Comparison of ENCODE assay signal across 8 mouse cellular contexts in genomic region chr2:153425998-153426670, GRCm38 (mm10).
DNase-seq lines count a peak whose midpoint lies in the region; ATAC-seq lines count a peak whose summit lies in the region.

No protein-coding gene starts in this region.

- H3K9ac ChIP-seq in heart, embryonic 12.5 days, result peak overlapping the region; percentile 40
- no peak overlapping the region for H3K9ac ChIP-seq in intestine, embryonic 14.5 days (ENCODE audit: low read length)
- peak overlapping the region; percentile 20; the same call in 1 of the 2 replicates for H3K9ac ChIP-seq in midbrain, embryonic 15.5 days

- no peak for ATAC-seq in heart, embryonic 12.5 days (ENCODE audit: insufficient number of reproducible peaks, low FRiP score)
- 0 out of 2 replicates have a peak, but pooled peaks have one; percentile 0 for ATAC-seq in intestine, embryonic 14.5 days (replicated peaks; ENCODE audit: low FRiP score, low TSS enrichment, low read depth)
- ATAC-seq in midbrain, embryonic 15.5 days (replicated peaks), result peak; percentile 74

- no peak for DNase-seq in heart, postnatal 14 days
- DNase-seq in embryo, embryonic 10.5 days (ENCODE audit: low spot score), result peak; percentile 40
- no peak for DNase-seq in intestine, embryonic 14.5 days (ENCODE audit: low spot score)
- no peak for DNase-seq in ovary, adult 18-20 months (ENCODE audit: low spot score)
- DNase-seq in cerebellum, postnatal 25 days, result no peak
- no peak for DNase-seq in thymus, postnatal 4 days

- peaks cover 90% of the 10 kb centered on the region for H3K4me1 ChIP-seq in heart, embryonic 12.5 days (replicated peaks)
- peaks cover 54% of the 10 kb centered on the region for H3K4me1 ChIP-seq in intestine, embryonic 14.5 days (replicated peaks; ENCODE audit: control insufficient read depth, insufficient read depth, low read length)
- peaks cover 54% of the 10 kb centered on the region for H3K4me1 ChIP-seq in midbrain, embryonic 15.5 days

- whole genome bisulfite sequencing in heart, embryonic 12.5 days, result 71% methylated on average over 9 of the region's 9 CpGs
- 39% methylated on average over 9 of the region's 9 CpGs for WGBS in intestine, embryonic 14.5 days
- WGBS in midbrain, embryonic 15.5 days, result 12% methylated on average over 9 of the region's 9 CpGs

- no peaks in the 10 kb centered on the region for H3K27me3 ChIP-seq in heart, embryonic 12.5 days (replicated peaks)
- H3K27me3 ChIP-seq in intestine, embryonic 14.5 days (replicated peaks; ENCODE audit: control insufficient read depth, insufficient read depth, low read length), result no peaks in the 10 kb centered on the region
- no peaks in the 10 kb centered on the region for H3K27me3 ChIP-seq in midbrain, embryonic 15.5 days (replicated peaks)

- no peak overlapping the region for H3K4me3 ChIP-seq in heart, embryonic 12.5 days
- no peak overlapping the region for H3K4me3 ChIP-seq in intestine, embryonic 14.5 days (ENCODE audit: low read depth, low read length)
- no peak overlapping the region for H3K4me3 ChIP-seq in midbrain, embryonic 15.5 days

- intact Hi-C loops in heart, postnatal 14 days (cut with DNase I), result no loop called here

- H3K9me3 ChIP-seq in heart, embryonic 12.5 days (replicated peaks), result no peaks in the 10 kb centered on the region
- H3K9me3 ChIP-seq in intestine, embryonic 14.5 days (ENCODE audit: control insufficient read depth, low read length), result no peaks in the 10 kb centered on the region
- no peaks in the 10 kb centered on the region for H3K9me3 ChIP-seq in midbrain, embryonic 15.5 days

- H3K27ac ChIP-seq in heart, embryonic 12.5 days (ENCODE audit: poor library complexity, severe bottlenecking), result peak overlapping the region; percentile 43
- peak overlapping the region; percentile 79 for H3K27ac ChIP-seq in intestine, embryonic 14.5 days (ENCODE audit: low read depth)
- H3K27ac ChIP-seq in midbrain, embryonic 15.5 days, result peak overlapping the region; percentile 68

- H3K4me2 ChIP-seq in heart, embryonic 12.5 days, result no peak overlapping the region
- no peak overlapping the region for H3K4me2 ChIP-seq in intestine, embryonic 14.5 days (ENCODE audit: low read length)
- no peak overlapping the region for H3K4me2 ChIP-seq in midbrain, embryonic 15.5 days

- H3K36me3 ChIP-seq in heart, embryonic 12.5 days, result peaks cover 51% of the 10 kb centered on the region
- H3K36me3 ChIP-seq in intestine, embryonic 14.5 days (ENCODE audit: control insufficient read depth, insufficient read depth, low read length), result peaks cover 38% of the 10 kb centered on the region; the same call in 1 of the 2 replicates
- H3K36me3 ChIP-seq in midbrain, embryonic 15.5 days (replicated peaks), result peaks cover 19% of the 10 kb centered on the region
